Mouse (Mus musculus) kidney, postnatal 36 days (tissue): ENCODE data around the gene Calml3.
A peak's percentile ranks its signal among the peaks of the same experiment; 100 is the strongest.
"Not testable (repeated sequence)": the region's sequence is repeated elsewhere in the genome, so short reads cannot be mapped to it uniquely, and the experiment has no call there.

ENCODE experiments used
- DNase-seq, 2 experiments: peaks; one replicate each; pipeline ENCODE4 v3.0.0; 2021 to 2022; ENCODE audit warnings: mixed read lengths in 2 of 2

The Calml3 gene

GRCm38 (mm10) chr13:3804186-3804585 lies at the start of gene Calml3:
TSS of gene Calml3 (minus strand) at chr13:3804316.
- DNase-seq = peak; percentile 41 to 53

GRCm38 (mm10) chr13:3850330-3850729 lies 46.2 kb upstream of the Calml3 start:
- DNase-seq = no peak

GRCm38 (mm10) chr13:3840662-3841061 lies 36.5 kb upstream of the Calml3 start:
- DNase-seq = not testable (repeated sequence)

- DNase-seq = not testable (repeated sequence)
These were observed 33.2 kb upstream of the Calml3 start, which contains the start of gene Calm4 for GRCm38 (mm10) chr13:3837312-3837807. TSS of gene Calm4 (plus strand) at chr13:3837757.

- DNase-seq = not testable (repeated sequence)
These were observed 29.5 kb upstream of the Calml3 start for GRCm38 (mm10) chr13:3833644-3834043.

GRCm38 (mm10) chr13:3832450-3832849 lies 28.3 kb upstream of the Calml3 start:
- DNase-seq = peak in 1 of 2 experiments; percentile 4

GRCm38 (mm10) chr13:3831994-3832393 lies 27.9 kb upstream of the Calml3 start:
- DNase-seq = peak in 1 of 2 experiments; percentile 4

- no peak for DNase-seq
These were observed 27.4 kb upstream of the Calml3 start for GRCm38 (mm10) chr13:3831546-3831945.

- DNase-seq = no peak
These were observed 21.6 kb upstream of the Calml3 start for GRCm38 (mm10) chr13:3825726-3826125.

- no peak for DNase-seq
These were observed 18.0 kb upstream of the Calml3 start for GRCm38 (mm10) chr13:3822105-3822504.

- DNase-seq = no peak
These were observed 14.6 kb upstream of the Calml3 start for GRCm38 (mm10) chr13:3818740-3819076.

- DNase-seq = no peak
These were observed 14.1 kb upstream of the Calml3 start for GRCm38 (mm10) chr13:3818012-3818739.

- DNase-seq = peak; percentile 16 to 30
These were observed 3.2 kb upstream of the Calml3 start for GRCm38 (mm10) chr13:3807131-3807827.

- DNase-seq = no peak
These were observed 1.5 kb upstream of the Calml3 start for GRCm38 (mm10) chr13:3805638-3806037.

GRCm38 (mm10) chr13:3805132-3805531 lies 1.0 kb upstream of the Calml3 start:
- peak; percentile 17 to 65 for DNase-seq

GRCm38 (mm10) chr13:3799386-3799785 lies 4.7 kb downstream of the Calml3 start:
- no peak for DNase-seq

- no peak for DNase-seq
These were observed 5.4 kb downstream of the Calml3 start for GRCm38 (mm10) chr13:3798751-3799150.

GRCm38 (mm10) chr13:3796649-3797048 lies 7.5 kb downstream of the Calml3 start:
- no peak for DNase-seq

- no peak for DNase-seq
These were observed 14.6 kb downstream of the Calml3 start for GRCm38 (mm10) chr13:3789531-3789930.

- no peak for DNase-seq
These were observed 15.5 kb downstream of the Calml3 start for GRCm38 (mm10) chr13:3788588-3788987.

GRCm38 (mm10) chr13:3787644-3788043 lies 16.5 kb downstream of the Calml3 start:
- no peak for DNase-seq

GRCm38 (mm10) chr13:3787102-3787501 lies 17.0 kb downstream of the Calml3 start:
- DNase-seq = peak; percentile 64 to 66

- DNase-seq = no peak
These were observed 20.5 kb downstream of the Calml3 start for GRCm38 (mm10) chr13:3783621-3784020.

- no peak for DNase-seq
These were observed 21.6 kb downstream of the Calml3 start for GRCm38 (mm10) chr13:3782499-3782898.
